Mouse (Mus musculus): ENCODE data around the gene Galnt18. TPM values are rescaled to one million over a fixed set of nuclear protein-coding genes. Genes with fewer than 3 reads are reported as not detected.

The Galnt18 gene
- polyA plus RNA-seq, 1 experiment from 2014 or later, result 18.2 TPM

DNA sequence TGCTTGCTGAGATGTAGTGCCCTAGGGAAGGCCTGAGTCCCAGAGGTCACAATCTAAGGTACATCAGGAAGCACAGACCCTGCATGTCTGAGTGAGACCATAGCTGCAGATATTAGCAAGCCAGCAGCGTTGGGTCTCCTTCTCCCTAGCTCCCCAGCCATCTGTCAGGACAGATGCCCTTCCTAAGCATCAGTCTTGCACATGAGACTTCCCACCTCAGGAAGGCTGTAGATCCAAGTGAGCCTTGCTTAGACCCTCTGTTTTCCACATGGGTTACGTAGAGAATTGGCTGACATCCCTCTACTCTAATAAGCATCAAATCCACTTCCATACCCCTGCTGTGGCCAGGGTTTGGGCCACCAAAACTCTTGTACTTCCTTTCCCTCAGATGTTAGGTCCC is 76.8 kb downstream of the Galnt18 start:
- Histone ChIP-seq H3K4me1 (ENCODE audit: insufficient read depth) (no peaks in the 10 kb centered on the region), H3K36me3 (ENCODE audit: insufficient read depth) (no peaks in the 10 kb centered on the region), H3K27me3 (ENCODE audit: insufficient read depth, low read length) (no peaks in the 10 kb centered on the region), H3K9me3 (ENCODE audit: low read depth, low read length) (no peaks in the 10 kb centered on the region), H3K4me2 (no peak overlapping the region), H3K9ac (no peak overlapping the region), H3K27ac (ENCODE audit: low read depth) (no peak overlapping the region), H3K4me3 (ENCODE audit: low read depth, low read length) (no peak overlapping the region)
- ATAC-seq (ENCODE audit: insufficient read depth), result no peak
- TF ChIP-seq CTCF (IDR thresholded peaks at IDR 0.05; ENCODE audit: low read depth), result no peak
- no peak for DNase-seq
- 89% methylated on average over 2 of the region's 2 CpGs for WGBS

- H3K36me3 ChIP-seq (ENCODE audit: insufficient read depth), result no peaks in the 10 kb centered on the region
- no peak overlapping the region for H3K27ac ChIP-seq (ENCODE audit: low read depth)
- no peak for DNase-seq
- no peak overlapping the region for H3K9ac ChIP-seq
- no peaks in the 10 kb centered on the region for H3K27me3 ChIP-seq (ENCODE audit: insufficient read depth, low read length)
- no peak overlapping the region for H3K4me2 ChIP-seq
- TF ChIP-seq CTCF (IDR thresholded peaks at IDR 0.05; ENCODE audit: low read depth), result no peak
- no peak overlapping the region for H3K4me3 ChIP-seq (ENCODE audit: low read depth, low read length)
- no peaks in the 10 kb centered on the region for H3K4me1 ChIP-seq (ENCODE audit: insufficient read depth)
- no peak for ATAC-seq (ENCODE audit: insufficient read depth)
- H3K9me3 ChIP-seq (ENCODE audit: low read depth, low read length), result no peaks in the 10 kb centered on the region
Observed at GRCm38 (mm10) chr7:111701788-111702187, 78.0 kb downstream of the Galnt18 start.

GRCm38 (mm10) chr7:111699446-111699845 is 80.3 kb downstream of the Galnt18 start:
- no peak overlapping the region for H3K9ac ChIP-seq
- H3K9me3 ChIP-seq (ENCODE audit: low read depth, low read length), result no peaks in the 10 kb centered on the region
- ATAC-seq (ENCODE audit: insufficient read depth), result no peak
- no peak overlapping the region for H3K27ac ChIP-seq (ENCODE audit: low read depth)
- no peaks in the 10 kb centered on the region for H3K27me3 ChIP-seq (ENCODE audit: insufficient read depth, low read length)
- 71% methylated on average over 3 of the region's 3 CpGs for WGBS
- no peaks in the 10 kb centered on the region; the same call in 1 of the 2 replicates for H3K4me1 ChIP-seq (ENCODE audit: insufficient read depth)
- DNase-seq, result no peak
- no peak overlapping the region for H3K4me3 ChIP-seq (ENCODE audit: low read depth, low read length)
- no peak overlapping the region for H3K4me2 ChIP-seq
- no peak for TF ChIP-seq CTCF (IDR thresholded peaks at IDR 0.05; ENCODE audit: low read depth)
- H3K36me3 ChIP-seq (ENCODE audit: insufficient read depth), result no peaks in the 10 kb centered on the region

GRCm38 (mm10) chr7:111696226-111696625 is 83.6 kb downstream of the Galnt18 start:
- H3K36me3 ChIP-seq (ENCODE audit: insufficient read depth), result no peaks in the 10 kb centered on the region
- H3K27ac ChIP-seq (ENCODE audit: low read depth), result no peak overlapping the region
- no peaks in the 10 kb centered on the region for H3K9me3 ChIP-seq (ENCODE audit: low read depth, low read length)
- no peak overlapping the region for H3K9ac ChIP-seq
- no peak for TF ChIP-seq CTCF (IDR thresholded peaks at IDR 0.05; ENCODE audit: low read depth)
- no peak overlapping the region for H3K4me2 ChIP-seq
- H3K4me3 ChIP-seq (ENCODE audit: low read depth, low read length), result no peak overlapping the region
- H3K4me1 ChIP-seq (ENCODE audit: insufficient read depth), result no peaks in the 10 kb centered on the region; the same call in 1 of the 2 replicates
- no peak for DNase-seq
- ATAC-seq (ENCODE audit: insufficient read depth), result no peak
- no peaks in the 10 kb centered on the region for H3K27me3 ChIP-seq (ENCODE audit: insufficient read depth, low read length)

GRCm38 (mm10) chr7:111694312-111694711 is 85.5 kb downstream of the Galnt18 start:
- 60% methylated on average over 6 of the region's 6 CpGs for WGBS
- H3K4me1 ChIP-seq (ENCODE audit: insufficient read depth), result no peaks in the 10 kb centered on the region; the same call in 1 of the 2 replicates
- no peak overlapping the region for H3K4me2 ChIP-seq
- TF ChIP-seq CTCF (IDR thresholded peaks at IDR 0.05; ENCODE audit: low read depth), result no peak
- H3K27me3 ChIP-seq (ENCODE audit: insufficient read depth, low read length), result no peaks in the 10 kb centered on the region
- 0 out of 2 replicates have a peak, but pooled peaks have one; percentile 11 for ATAC-seq (ENCODE audit: insufficient read depth)
- H3K9ac ChIP-seq, result no peak overlapping the region
- H3K36me3 ChIP-seq (ENCODE audit: insufficient read depth), result no peaks in the 10 kb centered on the region
- peak; percentile 54 for DNase-seq
- no peak overlapping the region for H3K4me3 ChIP-seq (ENCODE audit: low read depth, low read length)
- no peaks in the 10 kb centered on the region for H3K9me3 ChIP-seq (ENCODE audit: low read depth, low read length)
- no peak overlapping the region for H3K27ac ChIP-seq (ENCODE audit: low read depth)

GRCm38 (mm10) chr7:111692641-111693261 is 87.0 kb downstream of the Galnt18 start:
- no peak for ATAC-seq (ENCODE audit: insufficient read depth)
- no peak overlapping the region for H3K27ac ChIP-seq (ENCODE audit: low read depth)
- no peak for TF ChIP-seq CTCF (IDR thresholded peaks at IDR 0.05; ENCODE audit: low read depth)
- 83% methylated on average over 9 of the region's 9 CpGs for WGBS
- no peaks in the 10 kb centered on the region for H3K27me3 ChIP-seq (ENCODE audit: insufficient read depth, low read length)
- H3K9me3 ChIP-seq (ENCODE audit: low read depth, low read length), result no peaks in the 10 kb centered on the region
- H3K36me3 ChIP-seq (ENCODE audit: insufficient read depth), result no peaks in the 10 kb centered on the region
- no peak for DNase-seq
- no peak overlapping the region for H3K4me3 ChIP-seq (ENCODE audit: low read depth, low read length)
- H3K4me2 ChIP-seq, result no peak overlapping the region
- H3K4me1 ChIP-seq (ENCODE audit: insufficient read depth), result no peaks in the 10 kb centered on the region; the same call in 1 of the 2 replicates
- H3K9ac ChIP-seq, result no peak overlapping the region

GRCm38 (mm10) chr7:111680108-111680507 is 99.7 kb downstream of the Galnt18 start:
- 89% methylated on average over 3 of the region's 3 CpGs for WGBS
- TF ChIP-seq CTCF (IDR thresholded peaks at IDR 0.05; ENCODE audit: low read depth), result peak; percentile 31; the same call in 1 of the 2 replicates
- no peak for DNase-seq
- Histone ChIP-seq H3K4me3 (ENCODE audit: low read depth, low read length) (no peak overlapping the region), H3K9me3 (ENCODE audit: low read depth, low read length) (no peaks in the 10 kb centered on the region), H3K9ac (no peak overlapping the region), H3K27me3 (ENCODE audit: insufficient read depth, low read length) (no peaks in the 10 kb centered on the region), H3K4me1 (ENCODE audit: insufficient read depth) (no peaks in the 10 kb centered on the region; the same call in 1 of the 2 replicates), H3K4me2 (no peak overlapping the region), H3K36me3 (ENCODE audit: insufficient read depth) (no peaks in the 10 kb centered on the region), H3K27ac (ENCODE audit: low read depth) (no peak overlapping the region)
- ATAC-seq (ENCODE audit: insufficient read depth), result no peak

All from lung, embryonic 14.5 days (tissue).